Mouse (Mus musculus): Measurements from ENCODE around the gene Gna11. TPM values are rescaled to one million over a fixed set of nuclear protein-coding genes. Genes with fewer than 3 reads are reported as not detected.

Gene Gna11
- polyA plus RNA-seq, 1 experiment from 2014 or later: 82.9 TPM

- WGBS: 19% methylated on average over 9 of the region's 9 CpGs
Measured at GRCm38 (mm10) chr10:81483983-81484382, 61.0 kb downstream of the Gna11 start.

DNA sequence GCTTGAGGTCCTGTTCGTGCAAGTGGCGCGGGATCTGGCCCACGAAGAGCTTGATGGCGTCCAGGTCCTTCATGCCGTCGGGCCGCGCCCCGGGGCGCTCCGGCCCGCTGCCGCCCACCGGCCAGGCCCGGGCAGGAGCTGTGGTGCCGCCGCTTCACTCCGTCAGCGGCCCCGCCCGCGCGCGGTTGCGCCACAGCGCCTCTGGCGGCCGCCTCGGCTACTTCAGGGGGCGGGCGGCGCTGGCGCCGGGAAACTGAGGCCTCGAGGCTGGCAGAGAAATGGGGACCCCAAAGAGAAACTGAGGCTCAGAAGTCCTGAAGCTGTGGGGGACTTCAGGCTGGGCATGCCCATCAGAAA, 62.5 kb downstream of the Gna11 start, which contains the start of gene Celf5:
Celf5 (minus strand) TSS at position 177 of the 357 bp plus-strand sequence.
- WGBS: 0% methylated on average over 36 of the region's 36 CpGs
- peaks cover 17% of the 10 kb centered on the region for H3K36me3 ChIP-seq
- peak within 1 kb of the TSS; percentile 49 for H3K4me3 ChIP-seq (replicated peaks)
- H3K4me1 ChIP-seq (replicated peaks): 0 out of 2 replicates have a peak, but pooled peaks cover 8% of the 10 kb centered on the region
- no peak for ATAC-seq (ENCODE audit: insufficient number of reproducible peaks, insufficient read depth, low FRiP score, low TSS enrichment, low read depth)
- H3K27ac ChIP-seq: no peak within 1 kb of the TSS
- H3K9me3 ChIP-seq: no peaks in the 10 kb centered on the region
- peak within 1 kb of the TSS; percentile 71 for H3K4me2 ChIP-seq
- H3K27me3 ChIP-seq: peaks cover 49% of the 10 kb centered on the region
- peak within 1 kb of the TSS; percentile 60 for H3K9ac ChIP-seq (replicated peaks)

More at GRCm38 (mm10) chr10:81483983-81484382, 61.0 kb downstream of the Gna11 start:
- Histone ChIP-seq H3K9ac (replicated peaks) (no peak overlapping the region), H3K27me3 (peaks cover 36% of the 10 kb centered on the region), H3K27ac (no peak overlapping the region), H3K9me3 (no peaks in the 10 kb centered on the region), H3K4me3 (replicated peaks) (no peak overlapping the region), H3K4me1 (replicated peaks) (0 out of 2 replicates have a peak, but pooled peaks cover 8% of the 10 kb centered on the region), H3K4me2 (no peak overlapping the region), H3K36me3 (peaks cover 31% of the 10 kb centered on the region)
- ATAC-seq (ENCODE audit: insufficient number of reproducible peaks, insufficient read depth, low FRiP score, low TSS enrichment, low read depth): no peak

GRCm38 (mm10) chr10:81481605-81482532, 63.1 kb downstream of the Gna11 start:
- H3K4me1 ChIP-seq (replicated peaks): 0 out of 2 replicates have a peak, but pooled peaks cover 8% of the 10 kb centered on the region
- H3K4me2 ChIP-seq: peak overlapping the region; percentile 71
- no peak for ATAC-seq (ENCODE audit: insufficient number of reproducible peaks, insufficient read depth, low FRiP score, low TSS enrichment, low read depth)
- H3K36me3 ChIP-seq: peaks cover 10% of the 10 kb centered on the region; the same call in 1 of the 2 replicates
- H3K4me3 ChIP-seq (replicated peaks): peak overlapping the region; percentile 49
- H3K9me3 ChIP-seq: no peaks in the 10 kb centered on the region
- H3K27ac ChIP-seq: no peak overlapping the region
- H3K27me3 ChIP-seq: peaks cover 55% of the 10 kb centered on the region
- 3% methylated on average over 35 of the region's 35 CpGs for WGBS
- H3K9ac ChIP-seq (replicated peaks): peak overlapping the region; percentile 60

Small RNAs within 50 kb of the gene (microRNA-seq; reads per million reads assigned to microRNA genes)
- gene Gm25595: not detected

Other genes starting within 250 kb of the Gna11 start
- 57.7 and 58.7 TPM in 2 replicates for gene Cactin, start 224.1 kb downstream of the Gna11 start, polyA plus RNA-seq (2016; fragmentation: Nextera tagmentation; extraction: Ambion mirVana)
- 2.2 and 2.6 TPM in 2 replicates for gene Tbxa2r, start 216.5 kb downstream of the Gna11 start, polyA plus RNA-seq (2016; fragmentation: Nextera tagmentation; extraction: Ambion mirVana)
- 0.05 TPM in 1 of 2 replicates, not detected in the other for gene Gipc3, start 201.9 kb downstream of the Gna11 start, polyA plus RNA-seq (2016; fragmentation: Nextera tagmentation; extraction: Ambion mirVana)
- 122 TPM in 2 replicates for gene Hmg20b, start 194.7 kb downstream of the Gna11 start, polyA plus RNA-seq (2016; fragmentation: Nextera tagmentation; extraction: Ambion mirVana)
- gene Mfsd12, start 187.7 kb downstream of the Gna11 start, polyA plus RNA-seq (2016; fragmentation: Nextera tagmentation; extraction: Ambion mirVana): 12.5 and 13.3 TPM in 2 replicates
- gene 4930404N11Rik, start 179.4 kb downstream of the Gna11 start, polyA plus RNA-seq (2016; fragmentation: Nextera tagmentation; extraction: Ambion mirVana): 0.76 and 0.79 TPM in 2 replicates
- 136 and 137 TPM in 2 replicates for gene Fzr1, start 166.7 kb downstream of the Gna11 start, polyA plus RNA-seq (2016; fragmentation: Nextera tagmentation; extraction: Ambion mirVana)
- gene Dohh, start 160.8 kb downstream of the Gna11 start, polyA plus RNA-seq (2016; fragmentation: Nextera tagmentation; extraction: Ambion mirVana): 71.9 and 74.6 TPM in 2 replicates
- 3.3 and 3.8 TPM in 2 replicates for gene Gm48551, start 160.7 kb downstream of the Gna11 start, polyA plus RNA-seq (2016; fragmentation: Nextera tagmentation; extraction: Ambion mirVana)
- 1.1 and 3.1 TPM in 2 replicates for gene Gm48552, start 156.2 kb downstream of the Gna11 start, polyA plus RNA-seq (2016; fragmentation: Nextera tagmentation; extraction: Ambion mirVana)
- 2.9 and 3.0 TPM in 2 replicates for gene Smim24, start 152.1 kb downstream of the Gna11 start, polyA plus RNA-seq (2016; fragmentation: Nextera tagmentation; extraction: Ambion mirVana)
- 30.8 and 31.1 TPM in 2 replicates for gene Nfic, start 89.6 kb downstream of the Gna11 start, polyA plus RNA-seq (2016; fragmentation: Nextera tagmentation; extraction: Ambion mirVana)
- gene Celf5, start 62.5 kb downstream of the Gna11 start, polyA plus RNA-seq (2016; fragmentation: Nextera tagmentation; extraction: Ambion mirVana): 0.70 and 0.93 TPM in 2 replicates
- 84.3 and 86.9 TPM in 2 replicates for gene Ncln, start 48.8 kb downstream of the Gna11 start, polyA plus RNA-seq (2016; fragmentation: Nextera tagmentation; extraction: Ambion mirVana)
- 0.28 and 0.53 TPM in 2 replicates for gene S1pr4, start 45.1 kb downstream of the Gna11 start, polyA plus RNA-seq (2016; fragmentation: Nextera tagmentation; extraction: Ambion mirVana)
- 1.2 and 1.4 TPM in 2 replicates for gene Gna15, start 21.0 kb downstream of the Gna11 start, polyA plus RNA-seq (2016; fragmentation: Nextera tagmentation; extraction: Ambion mirVana)
- gene Aes, start 14.3 kb upstream of the Gna11 start, polyA plus RNA-seq (2016; fragmentation: Nextera tagmentation; extraction: Ambion mirVana): 453 and 478 TPM in 2 replicates
- gene Tle2, start 29.4 kb upstream of the Gna11 start, polyA plus RNA-seq (2016; fragmentation: Nextera tagmentation; extraction: Ambion mirVana): 39.4 and 45.6 TPM in 2 replicates
- gene Tle6, start 55.9 kb upstream of the Gna11 start, polyA plus RNA-seq (2016; fragmentation: Nextera tagmentation; extraction: Ambion mirVana): 15.2 TPM in 2 replicates
- 2.0 and 2.2 TPM in 2 replicates for gene BC025920, start 61.1 kb upstream of the Gna11 start, polyA plus RNA-seq (2016; fragmentation: Nextera tagmentation; extraction: Ambion mirVana)
- 55.8 and 57.5 TPM in 2 replicates for gene Sirt6, start 82.6 kb upstream of the Gna11 start, polyA plus RNA-seq (2016; fragmentation: Nextera tagmentation; extraction: Ambion mirVana)
- gene Ankrd24, start 83.3 kb upstream of the Gna11 start, polyA plus RNA-seq (2016; fragmentation: Nextera tagmentation; extraction: Ambion mirVana): 10.1 and 10.4 TPM in 2 replicates
- 4.9 and 5.1 TPM in 2 replicates for gene Gm10778, start 103.9 kb upstream of the Gna11 start, polyA plus RNA-seq (2016; fragmentation: Nextera tagmentation; extraction: Ambion mirVana)
- 16.3 and 21.0 TPM in 2 replicates for gene Zfp433, start 159.6 kb upstream of the Gna11 start, polyA plus RNA-seq (2016; fragmentation: Nextera tagmentation; extraction: Ambion mirVana)
- gene Gm3055, start 226.0 kb upstream of the Gna11 start, polyA plus RNA-seq (2016; fragmentation: Nextera tagmentation; extraction: Ambion mirVana): 8.6 and 12.4 TPM in 2 replicates